Mouse (Mus musculus) hindbrain, embryonic 16.5 days (tissue): ENCODE measurements around the gene Gm2a. TPM values are rescaled to one million over a fixed set of nuclear protein-coding genes. Genes with fewer than 3 reads are reported as not detected.
A peak's percentile ranks its signal among the peaks of the same experiment; 100 is the strongest.

Experiments
- ATAC-seq: fragments of 200-750 bp; cut with Nextera tagmentation; 2 replicates; pipeline ENCODE4 v1.8.0; 2017; ENCODE audit warnings: moderate TSS enrichment, moderate library complexity
- H3K27ac ChIP-seq: fragments of 300-500 bp; sonication (generic); 2 replicates; pipeline ENCODE4 v1.5.1; 2014; ENCODE audit warnings: low read depth, mild to moderate bottlenecking, control low read depth, low read length, moderate library complexity
- H3K27me3 ChIP-seq: fragments of 300-500 bp; sonication (generic); replicated peaks from 2 replicates; pipeline ENCODE4 v1.6.1; 2014; ENCODE audit warnings: low read length; ENCODE audit not compliant: control insufficient read depth, insufficient read depth
- H3K36me3 ChIP-seq: fragments of 300-500 bp; sonication (generic); 2 replicates; pipeline ENCODE4 v1.6.1; 2014; ENCODE audit warnings: mild to moderate bottlenecking, low read length, moderate library complexity, mixed read lengths; ENCODE audit not compliant: control insufficient read depth, insufficient read depth
- H3K4me1 ChIP-seq: fragments of 300-500 bp; sonication (generic); 2 replicates; pipeline ENCODE4 v1.6.1; 2014; ENCODE audit warnings: low read depth, low read length; ENCODE audit not compliant: control insufficient read depth, insufficient read depth
- H3K4me2 ChIP-seq: fragments of 300-500 bp; sonication (generic); 2 replicates; pipeline ENCODE4 v1.6.1; 2014; ENCODE audit warnings: mild to moderate bottlenecking, low read length, control low read depth, moderate library complexity
- H3K4me3 ChIP-seq: fragments of 300-500 bp; sonication (generic); 2 replicates; pipeline ENCODE4 v1.5.1; 2014; ENCODE audit warnings: mild to moderate bottlenecking, low read length, control low read depth, moderate library complexity
- H3K9ac ChIP-seq: fragments of 300-500 bp; sonication (generic); 2 replicates; pipeline ENCODE4 v1.6.1; 2014; ENCODE audit warnings: low read depth, mild to moderate bottlenecking, control low read depth, low read length, moderate library complexity
- H3K9me3 ChIP-seq: fragments of 300-500 bp; sonication (generic); 2 replicates; pipeline ENCODE4 v1.6.1; 2014; ENCODE audit warnings: mild to moderate bottlenecking, low read length, moderate library complexity; ENCODE audit not compliant: control insufficient read depth
- WGBS: fragments of 180-500 bp; shearing (Covaris S2); extraction: QIAGEN DNeasy Blood & Tissue Kit; methylation state at CpG from one replicate; pipeline ENCODE4 v1.1.7; 2014; 5-methylcytosine and 5-hydroxymethylcytosine counted together
- polyA plus RNA-seq: library from polyadenylated mRNA; unstranded; fragments of >200 nt; fragmentation: Nextera tagmentation; extraction: Ambion mirVana; gene quantifications from 2 replicates; pipeline ENCODE4 v1.2.1, GENCODE M21; 2015

Gene Gm2a
- 39.0 and 45.8 TPM in 2 replicates for polyA plus RNA-seq

DNA sequence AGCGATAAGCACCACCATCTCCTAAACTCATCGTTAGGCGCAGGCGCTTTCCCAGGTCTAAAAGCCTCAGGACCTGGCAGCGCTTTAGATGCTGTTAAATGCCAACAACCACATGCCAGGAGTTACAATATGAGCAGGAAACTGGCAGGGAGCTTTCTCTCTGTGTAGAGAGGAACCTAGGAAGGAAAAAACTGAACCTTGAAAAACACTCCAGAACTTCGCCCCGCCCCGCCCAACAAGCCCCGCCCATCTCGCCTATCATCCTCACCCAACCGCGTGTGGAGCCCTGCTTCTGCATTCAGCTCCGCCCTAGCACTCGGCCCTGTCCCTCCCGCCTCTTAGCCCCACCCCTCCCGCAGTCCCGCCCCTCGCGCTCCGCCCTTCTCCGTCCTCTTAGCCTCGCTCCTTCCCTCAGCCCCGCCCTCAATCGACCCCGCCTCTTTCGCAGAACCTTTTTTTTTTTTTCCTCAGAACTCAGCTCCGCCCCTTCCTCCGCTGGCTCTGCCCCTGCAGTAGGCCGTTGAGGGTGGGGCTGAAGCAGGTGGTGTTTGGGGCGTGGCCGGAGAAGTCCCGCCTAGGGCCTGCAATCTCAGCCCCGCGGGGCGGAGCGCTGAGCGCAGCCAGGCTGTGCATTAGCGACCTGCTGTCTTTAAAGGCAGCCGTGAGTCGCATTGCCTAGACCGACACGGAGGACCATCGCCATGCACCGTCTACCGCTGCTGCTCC, at the start of gene Gm2a:
Gm2a (plus strand) TSS at position 653 of the 726 bp plus-strand sequence.
- Histone ChIP-seq H3K27me3 (no peaks in the 10 kb centered on the region), H3K4me3 (peak within 1 kb of the TSS; percentile 67), H3K4me2 (peak within 1 kb of the TSS; percentile 83), H3K4me1 (peaks cover 12% of the 10 kb centered on the region), H3K27ac (peak within 1 kb of the TSS; percentile 81), H3K36me3 (no peaks in the 10 kb centered on the region), H3K9ac (peak within 1 kb of the TSS; percentile 83), H3K9me3 (no peaks in the 10 kb centered on the region)
- peak; percentile 96 for ATAC-seq
- 3% methylated on average over 43 of the region's 45 CpGs for WGBS

DNA sequence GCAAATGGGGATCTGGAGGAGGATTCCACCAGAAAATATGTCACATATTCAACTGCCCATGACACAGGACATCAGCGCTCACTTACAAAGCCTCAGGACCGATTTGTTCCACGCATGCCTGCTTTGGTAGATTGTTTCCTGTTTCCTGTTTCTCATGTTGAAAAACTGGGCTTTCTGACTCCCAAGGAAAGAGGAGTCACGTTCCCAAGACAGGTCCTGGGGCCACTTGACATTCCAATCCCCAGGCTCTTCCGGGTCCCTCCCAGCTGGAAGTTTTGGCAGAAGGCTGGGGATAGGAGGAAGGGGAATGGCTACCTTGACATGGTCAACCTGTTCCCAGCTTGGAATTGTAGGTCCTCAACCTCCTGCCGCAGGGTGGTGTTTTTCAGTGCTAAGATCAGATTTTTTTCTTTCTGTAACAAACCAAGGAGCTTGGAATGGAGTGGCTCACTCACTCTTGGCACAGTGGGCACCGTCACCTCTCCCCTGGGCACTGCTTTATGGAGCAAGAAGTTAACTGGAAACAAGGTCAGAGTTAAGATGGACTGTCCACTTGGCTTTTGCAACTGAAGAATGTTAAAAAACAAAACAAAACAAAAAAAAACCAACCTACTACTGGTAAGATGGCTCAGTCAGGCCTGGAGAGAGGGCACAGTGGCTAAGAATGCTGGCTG, 46.9 kb upstream of the Gm2a start:
- ATAC-seq = no peak
- Histone ChIP-seq H3K9ac (no peak overlapping the region), H3K27ac (no peak overlapping the region), H3K27me3 (no peaks in the 10 kb centered on the region), H3K9me3 (no peaks in the 10 kb centered on the region), H3K4me1 (no peaks in the 10 kb centered on the region), H3K4me2 (no peak overlapping the region), H3K36me3 (no peaks in the 10 kb centered on the region), H3K4me3 (no peak overlapping the region)
- WGBS = 80% methylated on average over 7 of the region's 7 CpGs

DNA sequence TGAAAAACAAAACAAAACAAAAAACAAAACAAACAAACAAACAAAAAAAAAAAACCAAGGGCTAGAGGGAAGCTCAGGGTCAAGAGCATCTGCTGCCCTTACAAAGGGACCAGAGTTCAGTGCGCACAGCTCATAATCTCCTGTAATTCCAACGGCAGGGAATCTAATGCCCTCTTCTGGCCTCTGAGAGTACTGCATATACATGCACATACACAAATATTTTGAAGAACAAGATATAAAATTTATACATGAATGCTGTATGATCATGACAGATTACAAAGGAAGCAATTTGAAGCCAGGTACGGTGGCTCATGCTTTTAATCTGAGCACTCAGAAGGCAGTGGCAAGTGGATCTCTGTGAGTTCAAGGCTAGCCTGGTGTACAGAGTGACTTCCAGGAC, 40.4 kb upstream of the Gm2a start:
- H3K4me2 ChIP-seq = no peak overlapping the region
- H3K27me3 ChIP-seq = no peaks in the 10 kb centered on the region
- no peaks in the 10 kb centered on the region for H3K9me3 ChIP-seq
- H3K9ac ChIP-seq = no peak overlapping the region
- no peak overlapping the region for H3K27ac ChIP-seq
- no peak for ATAC-seq
- H3K36me3 ChIP-seq = no peaks in the 10 kb centered on the region
- no peaks in the 10 kb centered on the region for H3K4me1 ChIP-seq
- WGBS = 88% methylated on average over 3 of the region's 3 CpGs
- no peak overlapping the region for H3K4me3 ChIP-seq

DNA sequence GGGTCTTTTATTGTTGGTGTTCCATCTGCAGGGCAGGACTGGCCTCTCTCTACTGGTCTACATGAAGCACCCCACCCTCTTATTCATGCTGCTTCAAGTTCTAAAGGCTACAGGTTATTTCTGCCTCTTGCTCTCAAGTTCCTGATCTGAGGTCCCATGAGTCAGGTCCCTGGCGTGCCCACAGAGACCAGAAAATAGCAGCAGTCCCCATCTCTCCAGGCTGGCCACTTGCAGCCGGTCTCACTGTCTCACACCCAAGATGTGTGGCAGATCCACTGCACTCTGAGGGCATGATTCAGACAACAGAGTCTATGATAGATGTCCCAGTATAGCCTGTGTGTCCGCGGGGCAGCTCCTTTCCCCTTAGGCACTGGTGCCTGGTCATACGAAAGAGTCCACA, 37.1 kb upstream of the Gm2a start:
- Histone ChIP-seq H3K27me3 (no peaks in the 10 kb centered on the region), H3K4me3 (no peak overlapping the region), H3K9me3 (no peaks in the 10 kb centered on the region), H3K4me1 (no peaks in the 10 kb centered on the region), H3K36me3 (no peaks in the 10 kb centered on the region), H3K27ac (no peak overlapping the region), H3K4me2 (no peak overlapping the region), H3K9ac (no peak overlapping the region)
- ATAC-seq = no peak
- 90% methylated on average over 5 of the region's 5 CpGs for WGBS

DNA sequence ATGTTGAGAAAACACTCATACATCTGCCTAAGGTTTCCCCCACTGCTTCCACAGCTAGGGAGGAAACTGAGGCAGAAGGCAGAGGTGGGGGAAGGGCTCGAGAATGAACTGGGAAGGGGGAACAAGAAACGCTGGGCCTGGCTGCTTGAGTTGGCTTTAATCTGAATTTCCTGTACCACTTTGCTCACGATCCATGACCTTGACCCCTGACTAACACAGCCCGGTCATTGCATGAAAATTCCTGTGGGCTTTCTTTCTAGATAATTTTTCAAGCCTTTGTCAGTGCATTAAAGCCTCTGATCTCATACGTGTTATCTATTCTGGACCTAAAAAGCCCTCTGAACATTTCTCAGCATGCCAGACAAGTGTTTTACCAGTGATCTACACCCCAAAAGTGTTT, 35.1 kb upstream of the Gm2a start:
- ATAC-seq = no peak
- WGBS = 67% methylated on average over 5 of the region's 5 CpGs
- H3K9me3 ChIP-seq = no peaks in the 10 kb centered on the region
- H3K27ac ChIP-seq = no peak overlapping the region
- no peaks in the 10 kb centered on the region for H3K36me3 ChIP-seq
- no peak overlapping the region for H3K9ac ChIP-seq
- H3K27me3 ChIP-seq = no peaks in the 10 kb centered on the region
- no peaks in the 10 kb centered on the region for H3K4me1 ChIP-seq
- H3K4me3 ChIP-seq = no peak overlapping the region
- H3K4me2 ChIP-seq = no peak overlapping the region

DNA sequence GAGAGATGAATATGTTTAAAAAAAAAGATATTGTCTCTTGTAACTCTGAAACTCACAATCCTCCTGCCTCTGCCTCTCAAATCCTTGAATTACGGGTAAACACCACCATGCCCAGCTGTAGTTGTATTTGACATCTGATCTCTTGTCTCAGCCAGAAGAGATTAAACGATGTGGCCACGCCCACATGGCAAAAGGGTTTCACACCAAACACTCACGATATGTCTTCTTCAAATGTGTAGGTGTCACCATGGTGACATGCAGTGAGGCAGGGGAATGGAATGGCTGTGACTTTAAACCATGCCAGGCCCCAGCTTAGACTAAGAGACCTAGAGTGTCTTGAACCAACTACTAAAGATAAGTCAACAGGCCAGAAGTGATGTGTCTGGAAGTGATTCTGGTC, 31.0 kb upstream of the Gm2a start:
- H3K4me1 ChIP-seq = no peaks in the 10 kb centered on the region
- no peaks in the 10 kb centered on the region for H3K9me3 ChIP-seq
- no peak for ATAC-seq
- H3K27me3 ChIP-seq = no peaks in the 10 kb centered on the region
- H3K36me3 ChIP-seq = no peaks in the 10 kb centered on the region
- WGBS = 65% methylated on average over 4 of the region's 4 CpGs
- no peak overlapping the region for H3K4me3 ChIP-seq
- H3K9ac ChIP-seq = no peak overlapping the region
- no peak overlapping the region for H3K4me2 ChIP-seq
- H3K27ac ChIP-seq = no peak overlapping the region

DNA sequence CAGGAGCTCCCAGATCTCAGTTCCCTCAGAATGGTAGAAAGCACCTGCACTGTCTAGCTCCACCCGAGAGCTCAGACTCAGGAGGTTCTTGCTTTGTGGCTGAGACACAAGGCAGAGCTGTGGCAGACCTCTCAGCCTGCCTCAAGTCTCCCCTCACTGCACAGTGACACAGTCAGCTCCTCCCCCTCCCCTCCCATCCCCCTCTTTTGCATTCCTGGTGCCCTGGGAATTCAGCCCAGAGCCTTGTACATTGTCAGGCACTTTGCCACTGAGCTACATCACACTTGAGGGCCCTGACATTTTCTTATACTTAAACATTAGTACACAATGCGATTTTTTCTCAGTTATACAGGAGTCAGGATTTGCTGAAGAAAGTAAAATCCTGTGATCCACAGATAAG, 28.9 kb upstream of the Gm2a start:
- Histone ChIP-seq H3K9me3 (no peaks in the 10 kb centered on the region), H3K4me3 (no peak overlapping the region), H3K4me2 (no peak overlapping the region), H3K9ac (no peak overlapping the region), H3K27ac (no peak overlapping the region), H3K4me1 (no peaks in the 10 kb centered on the region), H3K36me3 (no peaks in the 10 kb centered on the region), H3K27me3 (no peaks in the 10 kb centered on the region)
- no peak for ATAC-seq
- 52% methylated on average over 2 of the region's 2 CpGs for WGBS

DNA sequence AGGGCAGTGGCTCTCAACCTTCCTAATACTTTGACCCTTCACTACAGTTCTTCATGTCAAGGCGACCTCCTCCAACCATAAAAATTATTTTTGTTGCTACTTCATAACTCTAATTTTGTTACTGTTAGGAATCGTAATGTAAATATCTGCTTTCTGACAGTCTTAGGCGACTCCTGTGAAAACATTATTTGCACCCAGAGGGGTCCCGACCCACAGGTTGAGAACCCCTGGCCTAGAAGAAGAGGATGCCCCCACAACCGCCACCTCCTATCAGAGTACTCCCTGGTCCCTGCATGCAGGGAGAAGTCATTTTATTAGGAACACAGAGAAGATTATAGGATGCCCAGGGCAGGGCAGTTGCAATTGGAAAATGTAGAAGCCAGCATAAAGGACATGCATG, 26.6 kb upstream of the Gm2a start:
- Histone ChIP-seq H3K27ac (no peak overlapping the region), H3K36me3 (no peaks in the 10 kb centered on the region), H3K4me3 (no peak overlapping the region), H3K9ac (no peak overlapping the region), H3K4me2 (no peak overlapping the region), H3K27me3 (no peaks in the 10 kb centered on the region), H3K9me3 (no peaks in the 10 kb centered on the region), H3K4me1 (no peaks in the 10 kb centered on the region)
- 94% methylated on average over 5 of the region's 5 CpGs for WGBS
- ATAC-seq = no peak

DNA sequence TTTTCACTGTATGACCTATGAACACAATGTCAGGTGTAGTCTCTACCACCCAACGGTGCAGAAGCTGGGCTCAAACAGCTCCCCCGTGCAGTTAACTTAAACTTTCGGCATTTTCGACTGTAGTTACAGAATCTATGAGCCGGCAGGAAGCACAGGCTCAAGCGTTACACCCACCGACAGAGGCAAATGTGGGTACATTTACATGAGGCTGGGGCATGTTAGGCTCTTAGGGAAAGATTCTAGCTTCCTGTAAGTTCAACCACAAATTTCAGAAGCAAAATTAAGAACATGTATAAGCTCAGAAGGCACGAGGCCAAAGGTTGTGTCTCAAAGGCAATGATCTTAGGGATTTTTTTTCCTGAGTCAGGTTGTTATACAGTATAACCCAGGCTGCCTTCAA, 25.4 kb upstream of the Gm2a start:
- Histone ChIP-seq H3K4me2 (no peak overlapping the region), H3K36me3 (no peaks in the 10 kb centered on the region), H3K9me3 (no peaks in the 10 kb centered on the region), H3K4me1 (peaks cover 4% of the 10 kb centered on the region), H3K27ac (no peak overlapping the region), H3K4me3 (no peak overlapping the region), H3K27me3 (no peaks in the 10 kb centered on the region), H3K9ac (no peak overlapping the region)
- ATAC-seq = no peak
- WGBS = 93% methylated on average over 8 of the region's 8 CpGs
